Comparison of ENCODE assay signal across 12 mouse cellular contexts in the genomic region with DNA sequence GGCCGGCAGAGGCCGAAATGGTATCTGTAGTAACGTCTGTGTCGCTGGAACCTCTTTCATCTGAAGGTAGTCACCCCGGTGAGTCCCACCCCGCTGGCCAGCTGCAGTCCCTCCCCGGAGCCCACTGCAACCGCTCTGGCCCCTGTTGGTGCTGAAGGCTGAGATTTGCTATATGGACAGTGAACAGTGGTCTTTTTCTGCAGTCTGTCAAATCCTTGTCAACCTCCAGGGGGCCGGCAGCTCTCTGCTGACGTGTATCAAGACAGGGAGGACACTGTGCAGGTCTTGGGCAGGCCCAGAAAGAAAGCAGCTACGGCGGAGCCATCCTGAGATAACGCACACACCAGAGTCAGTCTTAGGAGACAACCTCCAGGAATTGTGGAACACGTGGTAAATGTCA. TPM values are rescaled to one million over a fixed set of nuclear protein-coding genes. Genes with fewer than 3 reads are reported as not detected.
DNase-seq lines count a peak whose midpoint lies in the region; ATAC-seq and TF ChIP-seq lines count a peak whose summit lies in the region.
"Had no signal": no experiment of that assay in that cellular context is flagged by ENCODE, and none has a peak within 500 bp of the region (broad histone marks: within the 10 kb centered on the region; RNA-seq: fewer than 3 reads in every experiment).

No protein-coding gene starts in this region.

- intact Hi-C loops in left cerebral cortex, postnatal 36 days (cut with DNase I) = no loop called here

- no peaks in the 10 kb centered on the region for H3K36me3 ChIP-seq in hindbrain, embryonic 10.5 days
- no peaks in the 10 kb centered on the region for H3K36me3 ChIP-seq in hindbrain, embryonic 14.5 days (replicated peaks; ENCODE audit: control insufficient read depth, insufficient read depth)
- peaks cover 5% of the 10 kb centered on the region; the same call in 1 of the 2 replicates for H3K36me3 ChIP-seq in forebrain, embryonic 10.5 days (replicated peaks)
- H3K36me3 ChIP-seq in intestine, postnatal 0 days (ENCODE audit: control insufficient read depth, insufficient read depth) = no peaks in the 10 kb centered on the region
- no peaks in the 10 kb centered on the region for H3K36me3 ChIP-seq in neural tube, embryonic 14.5 days (ENCODE audit: control insufficient read depth, insufficient read depth, low read length)

- H3K27ac ChIP-seq in hindbrain, embryonic 10.5 days = peak overlapping the region; percentile 57
- no peak overlapping the region for H3K27ac ChIP-seq in hindbrain, embryonic 14.5 days
- peak overlapping the region; percentile 53; the same call in 1 of the 2 replicates for H3K27ac ChIP-seq in forebrain, embryonic 10.5 days
- no peak overlapping the region for H3K27ac ChIP-seq in intestine, postnatal 0 days (ENCODE audit: low read depth, low read length)
- no peak overlapping the region for H3K27ac ChIP-seq in neural tube, embryonic 14.5 days (ENCODE audit: low read depth, low read length)
- H3K27ac ChIP-seq: gastrocnemius, adult 2 months had no signal

- 68% methylated on average over 14 of the region's 14 CpGs for WGBS in hindbrain, embryonic 10.5 days
- 52% methylated on average over 14 of the region's 14 CpGs for WGBS in hindbrain, embryonic 14.5 days
- WGBS in forebrain, embryonic 10.5 days = 67% methylated on average over 14 of the region's 14 CpGs
- 55% methylated on average over 14 of the region's 14 CpGs for WGBS in intestine, postnatal 0 days
- 46% methylated on average over 14 of the region's 14 CpGs for WGBS in neural tube, embryonic 14.5 days

- H3K4me3 ChIP-seq in hindbrain, embryonic 10.5 days = no peak overlapping the region
- no peak overlapping the region for H3K4me3 ChIP-seq in hindbrain, embryonic 14.5 days (replicated peaks; ENCODE audit: low read length)
- H3K4me3 ChIP-seq in forebrain, embryonic 10.5 days = no peak overlapping the region
- no peak overlapping the region for H3K4me3 ChIP-seq in intestine, postnatal 0 days (ENCODE audit: low read depth, low read length)
- no peak overlapping the region for H3K4me3 ChIP-seq in neural tube, embryonic 14.5 days (ENCODE audit: low read depth, low read length)
- H3K4me3 ChIP-seq: gastrocnemius, adult 2 months had no signal

- no peak overlapping the region for H3K9ac ChIP-seq in hindbrain, embryonic 14.5 days
- H3K9ac ChIP-seq in intestine, postnatal 0 days (ENCODE audit: low read depth, low read length) = no peak overlapping the region
- no peak overlapping the region for H3K9ac ChIP-seq in neural tube, embryonic 14.5 days (replicated peaks; ENCODE audit: low read depth, low read length)

- H3K27me3 ChIP-seq in hindbrain, embryonic 10.5 days (ENCODE audit: insufficient read depth, poor library complexity, severe bottlenecking) = no peaks in the 10 kb centered on the region
- H3K27me3 ChIP-seq in hindbrain, embryonic 14.5 days (ENCODE audit: control insufficient read depth, insufficient read depth, low read length) = no peaks in the 10 kb centered on the region
- H3K27me3 ChIP-seq in forebrain, embryonic 10.5 days (ENCODE audit: poor library complexity, severe bottlenecking) = no peaks in the 10 kb centered on the region
- no peaks in the 10 kb centered on the region for H3K27me3 ChIP-seq in intestine, postnatal 0 days (replicated peaks; ENCODE audit: control insufficient read depth, insufficient read depth, low read length)
- no peaks in the 10 kb centered on the region for H3K27me3 ChIP-seq in neural tube, embryonic 14.5 days (ENCODE audit: control insufficient read depth, insufficient read depth, low read length)
- H3K27me3 ChIP-seq: CH12.LX had no signal

- TF ChIP-seq CTCF in intestine, postnatal 0 days (IDR thresholded peaks at IDR 0.05; ENCODE audit: low read depth) = peak; percentile 37

- H3K4me1 ChIP-seq in hindbrain, embryonic 10.5 days (replicated peaks) = peaks cover 45% of the 10 kb centered on the region
- H3K4me1 ChIP-seq in hindbrain, embryonic 14.5 days (replicated peaks; ENCODE audit: control insufficient read depth, insufficient read depth, low read length) = peaks cover 36% of the 10 kb centered on the region
- peaks cover 67% of the 10 kb centered on the region for H3K4me1 ChIP-seq in forebrain, embryonic 10.5 days
- H3K4me1 ChIP-seq in intestine, postnatal 0 days (replicated peaks; ENCODE audit: control insufficient read depth, insufficient read depth, low read length) = peaks cover 5% of the 10 kb centered on the region; the same call in 1 of the 2 replicates
- H3K4me1 ChIP-seq in neural tube, embryonic 14.5 days (ENCODE audit: control insufficient read depth, insufficient read depth, low read length) = peaks cover 37% of the 10 kb centered on the region

- ATAC-seq in hindbrain, embryonic 14.5 days (ENCODE audit: low FRiP score) = no peak
- ATAC-seq in intestine, postnatal 0 days = no peak
- ATAC-seq in neural tube, embryonic 14.5 days (ENCODE audit: low read depth) = no peak

- H3K4me2 ChIP-seq in hindbrain, embryonic 14.5 days (replicated peaks) = no peak overlapping the region
- peak overlapping the region; percentile 4; the same call in 1 of the 2 replicates for H3K4me2 ChIP-seq in intestine, postnatal 0 days (replicated peaks; ENCODE audit: low read depth)
- H3K4me2 ChIP-seq in neural tube, embryonic 14.5 days (ENCODE audit: low read depth, low read length) = 0 out of 2 replicates have a peak overlapping the region, but pooled peaks have one; percentile 2
- H3K4me2 ChIP-seq: liver, embryonic 11.5 days had no signal

- H3K9me3 ChIP-seq in hindbrain, embryonic 10.5 days = no peaks in the 10 kb centered on the region
- no peaks in the 10 kb centered on the region for H3K9me3 ChIP-seq in hindbrain, embryonic 14.5 days (ENCODE audit: control insufficient read depth, low read length)
- H3K9me3 ChIP-seq in forebrain, embryonic 10.5 days = no peaks in the 10 kb centered on the region
- H3K9me3 ChIP-seq in intestine, postnatal 0 days (ENCODE audit: control insufficient read depth) = no peaks in the 10 kb centered on the region
- H3K9me3 ChIP-seq in neural tube, embryonic 14.5 days (ENCODE audit: control insufficient read depth, low read length) = no peaks in the 10 kb centered on the region

- DNase-seq in hindbrain, embryonic 10.5 days (ENCODE audit: low spot score) = no peak
- DNase-seq in hindbrain, embryonic 14.5 days (ENCODE audit: low spot score) = no peak
- DNase-seq in forebrain, embryonic 10.5 days (ENCODE audit: extremely low spot score, low spot score) = no peak
- no peak for DNase-seq in adrenal gland, adult 8-10 months
- no peak for DNase-seq in left cerebral cortex, postnatal 36 days (ENCODE audit: low spot score in 2 of 2)
- DNase-seq in left cerebral cortex, adult 18-20 months (ENCODE audit: low spot score in 2 of 2) = no peak
- DNase-seq: cerebellum, postnatal 14 days had no signal

RNA-seq across cellular contexts. Expression of a gene that starts 43.0 kb away (rescaled TPM):
- polyA plus RNA-seq in hindbrain, embryonic 10.5 days (2016; fragmentation: Nextera tagmentation; extraction: Ambion mirVana) = 3.0 and 3.3 TPM in 2 replicates
- 29.6 and 30.7 TPM in 2 replicates for polyA plus RNA-seq in hindbrain, embryonic 14.5 days (2014; fragmentation: Nextera tagmentation; extraction: Ambion mirVana)
- polyA plus RNA-seq in forebrain, embryonic 10.5 days (2016; fragmentation: Nextera tagmentation; extraction: Ambion mirVana) = 3.4 and 5.5 TPM in 2 replicates
- 5.2 TPM in 2 replicates for polyA plus RNA-seq in intestine, postnatal 0 days (2015; fragmentation: Nextera tagmentation; extraction: Ambion mirVana)
- 38.0 and 38.2 TPM in 2 replicates for polyA plus RNA-seq in neural tube, embryonic 14.5 days (2014; fragmentation: Nextera tagmentation; extraction: Ambion mirVana)
- under 1 TPM; 0.17 to 0.80 (median 0.55) TPM for total RNA-seq in adrenal gland, adult 8-10 months (2022)
- total RNA-seq in left cerebral cortex, postnatal 36 days (2021) = 10 to 100 TPM; 56.6 to 74.4 TPM
- total RNA-seq in left cerebral cortex, adult 18-20 months (2021) = 10 to 100 TPM; 60.4 to 75.6 TPM
- total RNA-seq: CH12.LX had no signal

Comparison
In these comparisons a context has a peak if more than half of its experiments do, and no peak if none do; other contexts are left out.
1. H3K27ac ChIP-seq: peak in hindbrain, embryonic 10.5 days (single experiment) and forebrain, embryonic 10.5 days (single experiment); none in hindbrain, embryonic 14.5 days (single experiment), intestine, postnatal 0 days (single experiment) and neural tube, embryonic 14.5 days (single experiment).